Mouse (Mus musculus) lung, embryonic 16.5 days (tissue): Measurements from ENCODE around the gene Th. TPM values are rescaled to one million over a fixed set of nuclear protein-coding genes. Genes with fewer than 3 reads are reported as not detected.

Experiments
- ATAC-seq: fragments of 200-750 bp; cut with Nextera tagmentation; 2 replicates; pipeline ENCODE4 v1.8.0; 2017; ENCODE audit warnings: low read depth, mild to moderate bottlenecking, moderate library complexity
- H3K27ac ChIP-seq: fragments of 300-500 bp; sonication (generic); 2 replicates; pipeline ENCODE4 v1.5.1; 2014; ENCODE audit warnings: mild to moderate bottlenecking, control low read depth, low read length
- H3K27me3 ChIP-seq: fragments of 300-500 bp; sonication (generic); 2 replicates; pipeline ENCODE4 v1.6.1; 2014; ENCODE audit warnings: low read depth, low read length, mixed read lengths; ENCODE audit not compliant: control insufficient read depth, insufficient read depth
- H3K36me3 ChIP-seq: fragments of 300-500 bp; sonication (generic); 2 replicates; pipeline ENCODE4 v1.6.1; 2014; ENCODE audit warnings: low read length; ENCODE audit not compliant: control insufficient read depth, insufficient read depth
- H3K4me1 ChIP-seq: fragments of 300-500 bp; sonication (generic); replicated peaks from 2 replicates; pipeline ENCODE4 v1.6.1; 2014; ENCODE audit warnings: low read length, mixed read lengths; ENCODE audit not compliant: control insufficient read depth, insufficient read depth
- H3K4me2 ChIP-seq: fragments of 300-500 bp; sonication (generic); 2 replicates; pipeline ENCODE4 v1.6.1; 2014; ENCODE audit warnings: low read depth, low read length, control low read depth
- H3K4me3 ChIP-seq: fragments of 300-500 bp; sonication (generic); 2 replicates; pipeline ENCODE4 v1.5.1; 2014; ENCODE audit warnings: mild to moderate bottlenecking, low read length, control low read depth
- H3K9ac ChIP-seq: fragments of 300-500 bp; sonication (generic); 2 replicates; pipeline ENCODE4 v1.6.1; 2014; ENCODE audit warnings: low read length, control low read depth
- H3K9me3 ChIP-seq: fragments of 300-500 bp; sonication (generic); 2 replicates; pipeline ENCODE4 v1.6.1; 2016; ENCODE audit warnings: low read length; ENCODE audit not compliant: control insufficient read depth
- WGBS: fragments of 180-500 bp; shearing (Covaris S2); extraction: QIAGEN DNeasy Blood & Tissue Kit; methylation state at CpG from one replicate; pipeline ENCODE4 v1.1.7; 2014; 5-methylcytosine and 5-hydroxymethylcytosine counted together
- polyA plus RNA-seq: library from polyadenylated mRNA; unstranded; fragments of >200 nt; fragmentation: Nextera tagmentation; extraction: Ambion mirVana; gene quantifications from 2 replicates; pipeline ENCODE4 v1.2.1, GENCODE M21; 2015

Gene Th
- polyA plus RNA-seq, 1 experiment from 2014 or later, result 1.1 TPM

DNA sequence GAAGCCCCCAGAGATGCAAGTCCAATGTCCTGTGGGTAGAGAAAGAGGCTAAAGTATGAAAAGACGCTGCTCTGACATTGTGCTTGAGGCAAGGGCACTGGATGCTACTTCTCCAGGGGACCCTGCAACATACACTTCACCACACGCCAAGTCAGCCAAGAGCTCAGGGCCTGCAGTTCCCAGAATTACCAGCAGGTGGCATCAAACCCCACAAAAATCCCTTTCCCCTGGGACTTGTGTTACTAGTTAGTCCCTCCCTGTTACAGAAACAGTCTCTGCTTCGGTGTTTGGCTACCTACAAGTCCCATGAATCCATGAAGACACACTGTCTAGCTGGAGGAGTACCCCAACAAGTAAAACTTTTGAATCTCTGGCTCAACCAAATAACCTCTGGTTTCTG is 36.3 kb downstream of the Th start:
- H3K27me3 ChIP-seq, result no peaks in the 10 kb centered on the region; the same call in 1 of the 2 replicates
- H3K9ac ChIP-seq, result no peak overlapping the region
- H3K27ac ChIP-seq, result no peak overlapping the region
- no peak overlapping the region for H3K4me3 ChIP-seq
- H3K4me1 ChIP-seq, result no peaks in the 10 kb centered on the region
- H3K36me3 ChIP-seq, result no peaks in the 10 kb centered on the region
- ATAC-seq, result peak; percentile 69; the same call in 1 of the 2 replicates
- H3K9me3 ChIP-seq, result no peaks in the 10 kb centered on the region
- WGBS, result 2% methylated on average over 3 of the region's 3 CpGs
- no peak overlapping the region for H3K4me2 ChIP-seq

DNA sequence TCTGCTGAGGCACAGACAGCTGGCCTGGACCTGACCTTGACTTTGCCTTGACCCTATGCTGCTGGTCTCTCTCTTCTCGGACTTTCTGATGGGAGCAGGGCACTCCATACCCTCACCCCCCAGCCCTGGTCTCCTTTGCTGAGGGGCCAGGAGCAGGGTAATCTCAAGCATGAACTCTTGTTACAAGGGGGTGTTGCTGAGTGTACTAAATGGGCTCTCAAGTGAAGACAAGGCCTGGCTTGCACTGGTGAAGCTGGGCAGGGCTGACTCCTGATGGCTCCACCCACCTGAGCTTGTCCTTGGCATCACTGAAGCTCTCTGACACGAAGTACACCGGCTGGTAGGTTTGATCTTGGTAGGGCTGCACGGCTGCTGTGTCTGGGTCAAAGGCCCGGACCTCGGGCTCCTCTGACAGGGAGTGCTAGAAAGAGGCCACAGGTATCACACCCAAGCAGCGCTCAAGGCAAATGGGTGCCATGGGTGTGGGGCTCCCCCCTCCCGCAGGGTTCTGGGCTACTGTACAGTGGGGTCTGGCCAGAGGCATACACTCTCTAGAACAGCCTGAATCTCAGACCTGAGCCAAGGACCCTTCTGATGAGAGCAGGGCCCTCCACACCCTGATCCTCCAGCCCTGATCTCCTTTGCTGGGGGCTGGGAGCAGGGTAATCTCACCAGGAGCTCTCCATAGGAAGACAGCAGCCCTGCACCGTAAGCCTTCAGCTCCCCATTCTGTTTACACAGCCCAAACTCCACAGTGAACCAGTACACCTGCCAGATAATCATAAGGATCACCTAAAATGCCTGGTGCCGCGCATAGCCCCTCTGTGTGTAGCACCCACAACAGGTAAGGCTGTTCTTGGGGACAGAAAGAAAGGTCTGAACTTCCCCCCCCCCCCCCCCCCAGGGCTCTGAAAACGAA is 36.9 kb downstream of the Th start:
- Histone ChIP-seq H3K4me2 (no peak overlapping the region), H3K27me3 (no peaks in the 10 kb centered on the region), H3K27ac (no peak overlapping the region), H3K4me1 (no peaks in the 10 kb centered on the region), H3K9ac (no peak overlapping the region), H3K4me3 (no peak overlapping the region), H3K9me3 (no peaks in the 10 kb centered on the region), H3K36me3 (no peaks in the 10 kb centered on the region)
- peak; percentile 46 for ATAC-seq
- WGBS, result 51% methylated on average over 11 of the region's 12 CpGs

DNA sequence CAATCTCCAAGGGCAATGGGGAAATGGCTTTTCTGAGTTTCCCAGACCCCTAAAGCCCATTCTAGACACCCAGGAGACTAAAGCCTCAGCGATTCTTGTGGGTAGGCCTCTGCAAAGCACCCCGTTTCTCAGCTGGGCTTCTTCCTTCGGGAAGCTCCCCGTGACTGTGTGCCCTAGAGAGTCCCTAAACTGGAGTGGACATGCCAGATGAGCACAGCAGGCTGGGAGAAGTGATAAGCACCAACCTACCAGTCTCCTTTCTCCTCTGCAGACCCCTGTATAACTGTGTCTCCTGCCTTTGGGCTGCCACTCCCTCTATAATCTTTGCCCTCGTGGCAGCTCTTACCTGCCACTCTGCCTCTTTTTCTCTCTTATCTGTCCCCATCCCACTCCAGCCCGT is 37.6 kb downstream of the Th start:
- H3K27ac ChIP-seq, result no peak overlapping the region
- H3K36me3 ChIP-seq, result no peaks in the 10 kb centered on the region
- H3K4me1 ChIP-seq, result no peaks in the 10 kb centered on the region
- H3K4me3 ChIP-seq, result no peak overlapping the region
- 68% methylated on average over 6 of the region's 6 CpGs for WGBS
- H3K9me3 ChIP-seq, result no peaks in the 10 kb centered on the region
- H3K27me3 ChIP-seq, result no peaks in the 10 kb centered on the region
- no peak overlapping the region for H3K9ac ChIP-seq
- no peak for ATAC-seq
- H3K4me2 ChIP-seq, result no peak overlapping the region

DNA sequence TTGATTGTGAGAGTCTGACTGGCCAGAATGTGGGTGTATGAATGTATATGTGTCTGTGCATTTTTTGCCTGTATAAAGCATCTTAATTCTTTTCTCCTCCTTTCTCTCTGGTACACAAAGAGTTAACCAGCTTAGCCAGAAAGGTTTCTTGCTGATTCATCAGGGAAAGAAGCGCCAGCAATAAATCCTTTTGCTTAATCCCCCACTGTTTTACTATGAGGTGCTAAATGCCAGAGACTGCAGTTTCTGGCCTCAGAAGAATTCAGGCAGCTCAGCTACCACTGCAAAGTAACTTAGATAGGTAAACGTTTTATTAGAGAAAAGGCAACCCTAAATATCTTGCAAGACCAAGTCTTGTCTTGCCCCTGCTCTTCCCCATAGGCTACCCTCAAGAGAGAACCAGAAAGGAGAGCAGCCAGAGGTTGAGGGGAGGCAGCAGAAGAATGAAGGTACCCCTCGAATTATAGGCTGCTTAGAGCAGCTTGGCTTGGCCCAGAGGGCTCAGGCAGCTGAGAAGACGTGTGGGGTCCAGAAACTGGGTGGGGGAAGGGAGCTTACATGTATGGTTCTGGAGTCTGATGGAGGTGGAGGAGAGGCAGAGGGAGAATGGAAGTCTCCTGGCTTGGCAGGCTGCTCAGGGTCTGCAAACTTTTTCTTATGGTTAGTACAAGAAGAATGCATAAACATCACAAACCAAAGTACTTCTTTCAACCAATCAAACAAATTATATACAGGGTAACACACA is 61.3 kb downstream of the Th start:
- Histone ChIP-seq H3K9me3 (no peaks in the 10 kb centered on the region), H3K27ac (no peak overlapping the region), H3K9ac (no peak overlapping the region), H3K4me2 (no peak overlapping the region), H3K27me3 (no peaks in the 10 kb centered on the region), H3K4me3 (no peak overlapping the region), H3K36me3 (no peaks in the 10 kb centered on the region), H3K4me1 (no peaks in the 10 kb centered on the region)
- ATAC-seq, result no peak
- 4% methylated on average over 4 of the region's 4 CpGs for WGBS

DNA sequence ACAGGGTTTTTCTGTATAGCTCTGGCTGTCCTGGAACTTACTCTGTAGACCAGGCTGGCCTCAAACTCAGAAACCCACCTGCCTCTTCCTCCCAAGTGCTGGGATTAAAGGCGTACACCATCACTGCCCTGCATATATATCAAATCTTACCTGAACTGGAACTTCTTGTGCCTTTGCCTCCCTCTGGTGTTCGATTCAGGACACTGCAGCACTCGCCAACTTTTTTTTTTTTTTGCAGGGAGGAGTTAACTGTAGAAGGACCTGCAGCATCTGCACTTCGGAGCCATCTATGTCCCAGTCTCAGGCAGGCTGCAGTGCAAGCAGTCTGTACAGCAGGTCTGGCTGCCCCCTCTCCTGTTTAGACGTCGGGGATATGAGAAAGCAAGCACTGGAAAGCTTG is 80.2 kb downstream of the Th start:
- Histone ChIP-seq H3K9me3 (no peaks in the 10 kb centered on the region), H3K27me3 (no peaks in the 10 kb centered on the region), H3K36me3 (no peaks in the 10 kb centered on the region), H3K4me1 (no peaks in the 10 kb centered on the region), H3K4me2 (no peak overlapping the region), H3K9ac (no peak overlapping the region), H3K27ac (no peak overlapping the region), H3K4me3 (no peak overlapping the region)
- WGBS, result 15% methylated on average over 6 of the region's 6 CpGs
- no peak for ATAC-seq

Other genes with a start within 250 kb of the Th start
- not detected in 2 replicates for gene Ins2, start 187.7 kb downstream of the Th start, polyA plus RNA-seq
- 3.2 and 3.4 TPM in 2 replicates for gene Ascl2, start 38.1 kb upstream of the Th start, polyA plus RNA-seq
- 2.6 and 3.3 TPM in 2 replicates for gene Tspan32, start 73.9 kb upstream of the Th start, polyA plus RNA-seq
- gene Cd81, start 121.6 kb upstream of the Th start, polyA plus RNA-seq, result 765 and 788 TPM in 2 replicates
- 98.9 and 100 TPM in 2 replicates for gene Tssc4, start 138.1 kb upstream of the Th start, polyA plus RNA-seq
- gene Trpm5, start 163.5 kb upstream of the Th start, polyA plus RNA-seq, result 3.9 and 4.8 TPM in 2 replicates
- 7.1 and 9.6 TPM in 2 replicates for gene Kcnq1, start 175.2 kb upstream of the Th start, polyA plus RNA-seq